ENCODE assay signal across 11 mouse cellular contexts in the genomic region with DNA sequence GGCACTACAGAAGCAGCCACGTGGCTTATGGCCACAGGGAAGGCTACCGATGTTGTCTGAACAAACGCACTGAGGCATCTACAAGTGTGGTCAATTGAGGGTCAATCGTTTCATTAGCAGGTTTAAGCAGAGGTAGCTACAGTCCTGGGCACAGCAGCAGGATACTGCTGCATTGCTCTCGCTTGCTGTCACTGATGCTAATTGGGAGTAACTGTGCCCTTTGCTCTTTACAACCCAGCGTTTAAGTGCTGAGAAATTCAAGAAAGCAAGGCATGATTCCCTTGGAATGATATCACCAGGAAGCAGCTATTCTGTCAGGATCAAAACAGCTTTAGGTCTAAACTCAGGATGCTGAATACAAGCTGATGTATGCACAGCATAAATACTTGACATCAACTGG. TPM values are rescaled to one million over a fixed set of nuclear protein-coding genes. Genes with fewer than 3 reads are reported as not detected.
DNase-seq lines count a peak whose midpoint lies in the region; ATAC-seq and TF ChIP-seq lines count a peak whose summit lies in the region.
"Had no signal": no experiment of that assay in that cellular context is flagged by ENCODE, and none has a peak within 500 bp of the region (broad histone marks: within the 10 kb centered on the region; RNA-seq: fewer than 3 reads in every experiment).

No protein-coding gene starts in this region.

- H3K27me3 ChIP-seq in kidney, embryonic 15.5 days = no peaks in the 10 kb centered on the region
- no peaks in the 10 kb centered on the region for H3K27me3 ChIP-seq in kidney, adult 2 months (replicated peaks; ENCODE audit: control insufficient read depth, insufficient read depth, low read length)
- no peaks in the 10 kb centered on the region for H3K27me3 ChIP-seq in forebrain, postnatal 0 days (ENCODE audit: insufficient read depth, low read length)
- no peaks in the 10 kb centered on the region for H3K27me3 ChIP-seq in intestine, postnatal 0 days (replicated peaks; ENCODE audit: control insufficient read depth, insufficient read depth, low read length)
- no peaks in the 10 kb centered on the region for H3K27me3 ChIP-seq in neural tube, embryonic 14.5 days (ENCODE audit: control insufficient read depth, insufficient read depth, low read length)
- H3K27me3 ChIP-seq in limb, embryonic 10.5 days (ENCODE audit: low read depth, poor library complexity, severe bottlenecking) = no peaks in the 10 kb centered on the region

- 17% methylated on average over 6 of the region's 6 CpGs for WGBS in kidney, embryonic 15.5 days
- 34% methylated on average over 6 of the region's 6 CpGs for WGBS in kidney, adult 2 months
- WGBS in forebrain, postnatal 0 days = 35% methylated on average over 6 of the region's 6 CpGs
- 52% methylated on average over 6 of the region's 6 CpGs for WGBS in intestine, postnatal 0 days
- WGBS in neural tube, embryonic 14.5 days = 21% methylated on average over 6 of the region's 6 CpGs
- WGBS in limb, embryonic 10.5 days = 42% methylated on average over 6 of the region's 6 CpGs

- no peaks in the 10 kb centered on the region for H3K36me3 ChIP-seq in kidney, embryonic 15.5 days
- no peaks in the 10 kb centered on the region for H3K36me3 ChIP-seq in kidney, adult 2 months (ENCODE audit: control insufficient read depth, insufficient read depth, low read length)
- no peaks in the 10 kb centered on the region for H3K36me3 ChIP-seq in forebrain, postnatal 0 days (ENCODE audit: insufficient read depth)
- no peaks in the 10 kb centered on the region for H3K36me3 ChIP-seq in intestine, postnatal 0 days (ENCODE audit: control insufficient read depth, insufficient read depth)
- H3K36me3 ChIP-seq in neural tube, embryonic 14.5 days (ENCODE audit: control insufficient read depth, insufficient read depth, low read length) = no peaks in the 10 kb centered on the region
- no peaks in the 10 kb centered on the region for H3K36me3 ChIP-seq in limb, embryonic 10.5 days

- TF ChIP-seq CTCF in kidney, adult 2 months (conservative IDR thresholded peaks at IDR 0.05; ENCODE audit: insufficient read depth, insufficient read length, low read depth, low read length) = no peak
- no peak for TF ChIP-seq CTCF in forebrain, postnatal 0 days (IDR thresholded peaks at IDR 0.05; ENCODE audit: low read depth)
- no peak for TF ChIP-seq CTCF in intestine, postnatal 0 days (IDR thresholded peaks at IDR 0.05; ENCODE audit: low read depth)

- intact Hi-C loops in heart, postnatal 10 days (cut with DNase I) = no loop called here

- H3K4me1 ChIP-seq in kidney, embryonic 15.5 days = peaks cover 18% of the 10 kb centered on the region
- peaks cover 9% of the 10 kb centered on the region; the same call in 1 of the 2 replicates for H3K4me1 ChIP-seq in kidney, adult 2 months (ENCODE audit: control insufficient read depth, insufficient read depth, low read length)
- peaks cover 7% of the 10 kb centered on the region for H3K4me1 ChIP-seq in forebrain, postnatal 0 days (ENCODE audit: insufficient read depth)
- peaks cover 3% of the 10 kb centered on the region for H3K4me1 ChIP-seq in intestine, postnatal 0 days (replicated peaks; ENCODE audit: control insufficient read depth, insufficient read depth, low read length)
- H3K4me1 ChIP-seq in neural tube, embryonic 14.5 days (ENCODE audit: control insufficient read depth, insufficient read depth, low read length) = peaks cover 17% of the 10 kb centered on the region
- peaks cover 11% of the 10 kb centered on the region for H3K4me1 ChIP-seq in limb, embryonic 10.5 days

- H3K4me2 ChIP-seq in kidney, embryonic 15.5 days = no peak overlapping the region
- no peak overlapping the region for H3K4me2 ChIP-seq in forebrain, postnatal 0 days (ENCODE audit: low read depth)
- no peak overlapping the region for H3K4me2 ChIP-seq in intestine, postnatal 0 days (replicated peaks; ENCODE audit: low read depth)
- no peak overlapping the region for H3K4me2 ChIP-seq in neural tube, embryonic 14.5 days (ENCODE audit: low read depth, low read length)

- no peak for TF ChIP-seq POLR2A in kidney, adult 2 months (IDR thresholded peaks at IDR 0.05; ENCODE audit: low read depth, low read length)

- no peak overlapping the region for H3K4me3 ChIP-seq in kidney, embryonic 15.5 days (replicated peaks)
- H3K4me3 ChIP-seq in kidney, adult 2 months (ENCODE audit: insufficient read depth, low read depth, low read length) = no peak overlapping the region
- no peak overlapping the region for H3K4me3 ChIP-seq in forebrain, postnatal 0 days (ENCODE audit: low read depth, low read length)
- H3K4me3 ChIP-seq in intestine, postnatal 0 days (ENCODE audit: low read depth, low read length) = no peak overlapping the region
- no peak overlapping the region for H3K4me3 ChIP-seq in neural tube, embryonic 14.5 days (ENCODE audit: low read depth, low read length)
- no peak overlapping the region for H3K4me3 ChIP-seq in limb, embryonic 10.5 days
- H3K4me3 ChIP-seq: myocyte had no signal

- peak overlapping the region; percentile 62 for H3K27ac ChIP-seq in kidney, embryonic 15.5 days
- H3K27ac ChIP-seq in kidney, adult 2 months (ENCODE audit: insufficient read depth, low read depth, low read length) = no peak overlapping the region; the same call in 1 of the 2 replicates
- peak overlapping the region; percentile 59; the same call in 1 of the 2 replicates for H3K27ac ChIP-seq in forebrain, postnatal 0 days (ENCODE audit: low read depth, low read length)
- H3K27ac ChIP-seq in intestine, postnatal 0 days (ENCODE audit: low read depth, low read length) = no peak overlapping the region
- H3K27ac ChIP-seq in neural tube, embryonic 14.5 days (ENCODE audit: low read depth, low read length) = peak overlapping the region; percentile 62
- H3K27ac ChIP-seq in limb, embryonic 10.5 days = no peak overlapping the region
- H3K27ac ChIP-seq: macrophage had no signal

- 0 out of 2 replicates have a peak, but pooled peaks have one; percentile 36 for ATAC-seq in kidney, embryonic 15.5 days (replicated peaks; ENCODE audit: low FRiP score)
- ATAC-seq in forebrain, postnatal 0 days = 0 out of 2 replicates have a peak, but pooled peaks have one; percentile 12
- peak; percentile 48; the same call in 1 of the 2 replicates for ATAC-seq in intestine, postnatal 0 days
- ATAC-seq in neural tube, embryonic 14.5 days (ENCODE audit: low read depth) = peak; percentile 44; the same call in 1 of the 2 replicates

- no peak overlapping the region for H3K9ac ChIP-seq in kidney, embryonic 15.5 days
- H3K9ac ChIP-seq in forebrain, postnatal 0 days = peak overlapping the region; percentile 6; the same call in 1 of the 2 replicates
- H3K9ac ChIP-seq in intestine, postnatal 0 days (ENCODE audit: low read depth, low read length) = no peak overlapping the region
- no peak overlapping the region for H3K9ac ChIP-seq in neural tube, embryonic 14.5 days (replicated peaks; ENCODE audit: low read depth, low read length)

- no peak for DNase-seq in kidney, adult 2 months
- no peak for DNase-seq in forebrain, postnatal 0 days
- no peak for DNase-seq in heart, postnatal 10 days
- no peak for DNase-seq in limb, embryonic 10.5 days (ENCODE audit: low spot score)
- no peak for DNase-seq in lung, postnatal 14 days
- DNase-seq: cerebellum, adult 11-12 months had no signal

- H3K9me3 ChIP-seq in kidney, embryonic 15.5 days (replicated peaks) = no peaks in the 10 kb centered on the region
- no peaks in the 10 kb centered on the region for H3K9me3 ChIP-seq in forebrain, postnatal 0 days (ENCODE audit: low read length)
- H3K9me3 ChIP-seq in intestine, postnatal 0 days (ENCODE audit: control insufficient read depth) = no peaks in the 10 kb centered on the region
- no peaks in the 10 kb centered on the region for H3K9me3 ChIP-seq in neural tube, embryonic 14.5 days (ENCODE audit: control insufficient read depth, low read length)
- H3K9me3 ChIP-seq in limb, embryonic 10.5 days (replicated peaks) = no peaks in the 10 kb centered on the region

RNA-seq across cellular contexts. Expression of gene Atp1a1, which starts 56.2 kb away (rescaled TPM):
- 220 and 247 TPM in 2 replicates for polyA plus RNA-seq in kidney, embryonic 15.5 days (2015; fragmentation: Nextera tagmentation; extraction: Ambion mirVana)
- polyA plus RNA-seq in kidney, adult 2 months (2012; rRNA removed) = 2,267 and 2,428 TPM in 2 replicates
- total RNA-seq in forebrain, postnatal 0 days (2014; rRNA removed) = 160 and 199 TPM in 2 replicates
- polyA plus RNA-seq in forebrain, postnatal 0 days (2015; fragmentation: Nextera tagmentation; extraction: Ambion mirVana) = 50.2 and 53.7 TPM in 2 replicates
- 309 and 318 TPM in 2 replicates for polyA plus RNA-seq in intestine, postnatal 0 days (2015; fragmentation: Nextera tagmentation; extraction: Ambion mirVana)
- polyA plus RNA-seq in neural tube, embryonic 14.5 days (2014; fragmentation: Nextera tagmentation; extraction: Ambion mirVana) = 105 and 115 TPM in 2 replicates
- total RNA-seq in heart, postnatal 10 days (2021) = 1,000 to 10,000 TPM in 1 of 2 experiments, 100 to 1,000 TPM in 1; 897 to 1,002 TPM
- 47.7 and 53.7 TPM in 2 replicates for polyA plus RNA-seq in limb, embryonic 10.5 days (2016; fragmentation: Nextera tagmentation; extraction: Ambion mirVana)

Comparison
In these comparisons a context has a peak if more than half of its experiments do, and no peak if none do; other contexts are left out.
1. H3K27ac ChIP-seq: peak in kidney, embryonic 15.5 days (single experiment), forebrain, postnatal 0 days (single experiment) and neural tube, embryonic 14.5 days (single experiment); none in kidney, adult 2 months (single experiment), intestine, postnatal 0 days (single experiment) and limb, embryonic 10.5 days (single experiment).
2. Peak in every context shown above with its lines, with median percentiles within 50 percentile points of each other: ATAC-seq.